ENCODE assay signal across 21 mouse cellular contexts in genomic region chr2:23588769-23589168, GRCm38 (mm10). TPM values are rescaled to one million over a fixed set of nuclear protein-coding genes. Genes with fewer than 3 reads are reported as not detected.
A peak's percentile ranks its signal among the peaks of the same experiment; 100 is the strongest.
DNase-seq lines count a peak whose midpoint lies in the region; ATAC-seq and TF ChIP-seq lines count a peak whose summit lies in the region.
"Had no signal": no experiment of that assay in that cellular context is flagged by ENCODE, and none has a peak within 500 bp of the region (broad histone marks: within the 10 kb centered on the region; RNA-seq: fewer than 3 reads in every experiment).

No protein-coding gene starts in this region.

- no peak overlapping the region for H3K4me2 ChIP-seq in kidney, postnatal 0 days (ENCODE audit: low read length)
- no peak overlapping the region for H3K4me2 ChIP-seq in kidney, embryonic 16.5 days (replicated peaks; ENCODE audit: low read depth, low read length)
- H3K4me2 ChIP-seq: heart, embryonic 13.5 days; liver, embryonic 15.5 days; midbrain, embryonic 13.5 days had no signal

- no peak for DNase-seq in kidney, postnatal 0 days (ENCODE audit: low spot score)
- DNase-seq in 416B (ENCODE audit: low read depth) = peak; percentile 61
- DNase-seq in ES-CJ7 (ENCODE audit: low read depth, low spot score) = peak; percentile 53
- peak; percentile 20 for DNase-seq in adipocyte (ENCODE audit: low spot score)
- DNase-seq in ovary, adult 18-20 months (ENCODE audit: low spot score) = no peak
- DNase-seq in lung, adult 2 months = no peak
- DNase-seq in urinary bladder, adult 2 months (ENCODE audit: low spot score) = no peak
- DNase-seq: adrenal gland, adult 8-10 months; cerebellum, postnatal 10 days; embryo, embryonic 11 days; heart, postnatal 36 days; kidney, adult 9 months; layer of hippocampus, postnatal 36 days; left cerebral cortex, postnatal 4 days; lung, postnatal 36 days; thymus, adult 2 months had no signal

- H3K36me3 ChIP-seq in kidney, postnatal 0 days (ENCODE audit: insufficient read depth, low read length) = no peaks in the 10 kb centered on the region
- no peaks in the 10 kb centered on the region for H3K36me3 ChIP-seq in kidney, embryonic 16.5 days (ENCODE audit: insufficient read depth, low read length)
- H3K36me3 ChIP-seq: heart, embryonic 13.5 days; liver, embryonic 15.5 days; midbrain, embryonic 13.5 days had no signal

- H3K4me3 ChIP-seq in kidney, postnatal 0 days (replicated peaks; ENCODE audit: low read depth, low read length) = no peak overlapping the region
- H3K4me3 ChIP-seq in kidney, embryonic 16.5 days (ENCODE audit: low read length) = no peak overlapping the region
- H3K4me3 ChIP-seq in lung, adult 2 months (replicated peaks; ENCODE audit: extremely low read depth, low read depth, low read length) = no peak overlapping the region
- H3K4me3 ChIP-seq: heart, embryonic 13.5 days; liver, embryonic 15.5 days; midbrain, embryonic 13.5 days had no signal

- TF ChIP-seq CTCF in kidney, postnatal 0 days (IDR thresholded peaks at IDR 0.05; ENCODE audit: low read depth) = peak; percentile 24
- TF ChIP-seq CTCF in lung, adult 2 months (IDR thresholded peaks at IDR 0.05; ENCODE audit: insufficient read depth, low read length) = no peak

- H3K27ac ChIP-seq in kidney, postnatal 0 days = no peak overlapping the region
- H3K27ac ChIP-seq in kidney, embryonic 16.5 days (ENCODE audit: low read length) = no peak overlapping the region
- H3K27ac ChIP-seq: heart, embryonic 13.5 days; liver, embryonic 15.5 days; midbrain, embryonic 13.5 days had no signal

- TF ChIP-seq POLR2A in lung, adult 2 months (IDR thresholded peaks at IDR 0.05; ENCODE audit: borderline replicate concordance, extremely low read depth, low read depth, low read length) = no peak

- H3K4me1 ChIP-seq in kidney, postnatal 0 days (replicated peaks; ENCODE audit: insufficient read depth, low read length) = no peaks in the 10 kb centered on the region
- H3K4me1 ChIP-seq in kidney, embryonic 16.5 days (ENCODE audit: insufficient read depth, low read length) = no peaks in the 10 kb centered on the region
- H3K4me1 ChIP-seq in lung, adult 2 months (ENCODE audit: control insufficient read depth, insufficient read depth, low read length) = no peaks in the 10 kb centered on the region
- H3K4me1 ChIP-seq: heart, embryonic 13.5 days; liver, embryonic 15.5 days; midbrain, embryonic 13.5 days had no signal

- WGBS in kidney, postnatal 0 days = 39% methylated on average over 2 of the region's 2 CpGs
- WGBS in kidney, embryonic 16.5 days = 32% methylated on average over 2 of the region's 2 CpGs
- 31% methylated on average over 2 of the region's 2 CpGs for WGBS in lung, adult 2 months

- no peak overlapping the region for H3K9ac ChIP-seq in kidney, postnatal 0 days (ENCODE audit: low read depth, low read length)
- no peak overlapping the region for H3K9ac ChIP-seq in kidney, embryonic 16.5 days (replicated peaks; ENCODE audit: low read length)
- H3K9ac ChIP-seq: heart, embryonic 13.5 days; liver, embryonic 15.5 days; midbrain, embryonic 13.5 days had no signal

- no peaks in the 10 kb centered on the region for H3K9me3 ChIP-seq in kidney, postnatal 0 days (replicated peaks; ENCODE audit: low read length)
- H3K9me3 ChIP-seq in kidney, embryonic 16.5 days (ENCODE audit: low read length) = no peaks in the 10 kb centered on the region
- H3K9me3 ChIP-seq: heart, embryonic 13.5 days; liver, embryonic 15.5 days; midbrain, embryonic 13.5 days had no signal

- no peak for ATAC-seq in kidney, postnatal 0 days (replicated peaks; ENCODE audit: low FRiP score, low read depth)
- ATAC-seq in kidney, embryonic 16.5 days (ENCODE audit: low FRiP score, low TSS enrichment) = no peak
- ATAC-seq: CD4-positive, CD25-positive, alpha-beta regulatory T cell, adult 4 months; midbrain, embryonic 13.5 days had no signal

- H3K27me3 ChIP-seq in kidney, postnatal 0 days (ENCODE audit: insufficient read depth, low read length) = no peaks in the 10 kb centered on the region
- H3K27me3 ChIP-seq in kidney, embryonic 16.5 days (ENCODE audit: insufficient read depth, low read length) = no peaks in the 10 kb centered on the region
- H3K27me3 ChIP-seq: heart, embryonic 13.5 days; liver, embryonic 15.5 days; midbrain, embryonic 13.5 days had no signal

RNA-seq across cellular contexts. Expression of gene Spopl, which starts 16.9 kb away (rescaled TPM):
- polyA plus RNA-seq in kidney, postnatal 0 days (2015; fragmentation: Nextera tagmentation; extraction: Ambion mirVana) = 12.3 and 12.7 TPM in 2 replicates
- polyA plus RNA-seq in kidney, embryonic 16.5 days (2015; fragmentation: Nextera tagmentation; extraction: Ambion mirVana) = 7.5 and 8.2 TPM in 2 replicates
- polyA plus RNA-seq in lung, adult 2 months (2012; rRNA removed) = 5.5 and 7.1 TPM in 2 replicates
- 7.3 and 8.4 TPM in 2 replicates for polyA plus RNA-seq in urinary bladder, adult 2 months (2012; rRNA removed)

Comparison
In these comparisons a context has a peak if more than half of its experiments do, and no peak if none do; other contexts are left out.
1. DNase-seq: peak in 416B (single experiment), ES-CJ7 (single experiment) and adipocyte (single experiment); none in kidney, postnatal 0 days (single experiment), ovary, adult 18-20 months (single experiment), lung, adult 2 months (single experiment) and urinary bladder, adult 2 months (single experiment).